Mouse (Mus musculus) myocyte (in vitro differentiated cells): ENCODE measurements around the gene Cd34.

Source experiments
- CEBPB ChIP-seq: IDR thresholded peaks from 2 replicates; pipeline ENCODE4 v1.6.1; 2011; ENCODE audit warnings: mild to moderate bottlenecking, moderate library complexity; ENCODE audit not compliant: poor library complexity, insufficient read depth, severe bottlenecking
- E2F4 ChIP-seq: IDR thresholded peaks from one replicate; pipeline ENCODE4 v1.6.1; 2011; ENCODE audit warnings: mild to moderate bottlenecking, control low read depth, moderate library complexity; ENCODE audit not compliant: insufficient read depth
- MAX ChIP-seq: IDR thresholded peaks from one replicate; pipeline ENCODE4 v1.6.1; 2011; ENCODE audit warnings: low read depth, mild to moderate bottlenecking, control low read depth
- MYOD1 ChIP-seq, 3 experiments: IDR thresholded peaks; one replicate each; pipeline ENCODE4 v1.6.1; 2011; ENCODE audit warnings: control low read depth in 2 of 3, low read depth in 2 of 3, mild to moderate bottlenecking in 2 of 3, moderate library complexity in 1 of 3; ENCODE audit not compliant: insufficient read length in 2 of 3, control insufficient read depth in 1 of 3
- MYOG ChIP-seq, 3 experiments: IDR thresholded peaks; one replicate each; pipeline ENCODE4 v1.6.1; 2011; ENCODE audit warnings: control low read depth in 2 of 3, low read depth in 2 of 3, mild to moderate bottlenecking in 2 of 3; ENCODE audit not compliant: insufficient read length in 2 of 3, control insufficient read depth in 1 of 3, insufficient read depth in 1 of 3
- POLR2A ChIP-seq: IDR thresholded peaks from one replicate; pipeline ENCODE4 v1.6.1; 2011; ENCODE audit warnings: low read depth, mild to moderate bottlenecking, control low read depth, moderate library complexity; ENCODE audit not compliant: insufficient read length
- POLR2AphosphoS2 ChIP-seq: IDR thresholded peaks from one replicate; pipeline ENCODE4 v1.6.1; 2011; ENCODE audit warnings: low read depth, control low read depth; ENCODE audit not compliant: insufficient read length
- REST ChIP-seq: IDR thresholded peaks from one replicate; pipeline ENCODE4 v1.6.1; 2011; ENCODE audit warnings: mild to moderate bottlenecking, control low read depth, moderate library complexity; ENCODE audit not compliant: insufficient read depth, insufficient read length
- SRF ChIP-seq: IDR thresholded peaks from one replicate; pipeline ENCODE4 v1.6.1; 2011; ENCODE audit warnings: low read depth; ENCODE audit not compliant: control insufficient read depth, insufficient read length
- TCF12 ChIP-seq: IDR thresholded peaks from one replicate; pipeline ENCODE4 v1.6.1; 2011; ENCODE audit warnings: mild to moderate bottlenecking, control low read depth; ENCODE audit not compliant: poor library complexity, insufficient read depth, severe bottlenecking
- TCF3 ChIP-seq: IDR thresholded peaks from one replicate; pipeline ENCODE4 v1.6.1; 2011; ENCODE audit warnings: low read depth, control low read depth; ENCODE audit not compliant: insufficient read length
- USF1 ChIP-seq: IDR thresholded peaks from one replicate; pipeline ENCODE4 v1.6.1; 2011; ENCODE audit warnings: low read depth, mild to moderate bottlenecking, control low read depth, moderate library complexity

DNA sequence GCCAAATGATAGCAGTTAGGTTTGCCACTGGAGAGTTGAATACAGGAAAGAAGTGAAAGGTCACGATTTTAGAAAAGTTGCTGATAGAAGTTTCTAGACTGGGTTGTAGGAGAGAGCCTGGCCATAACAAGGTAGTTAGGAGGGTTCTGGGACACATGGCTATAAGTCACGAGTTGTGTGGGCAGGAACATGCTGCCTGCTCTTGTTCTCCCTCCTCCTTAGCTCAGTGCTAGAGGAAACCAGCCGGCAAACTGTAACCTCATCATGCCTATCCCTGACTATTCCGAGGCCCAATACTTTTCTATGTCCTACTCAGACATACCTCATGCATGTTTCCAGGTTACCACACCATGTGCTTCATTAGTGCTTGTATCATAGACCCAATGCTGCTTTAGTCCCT, 64.7 kb downstream of the Cd34 start:
- no peak for TF ChIP-seq TCF12
- TF ChIP-seq USF1 = no peak
- no peak for TF ChIP-seq MYOD1 (IDR thresholded peaks at IDR 0.05; ENCODE audit: control insufficient read depth in 1 of 3, insufficient read length in 2 of 3, low read depth in 2 of 3)
- no peak for TF ChIP-seq MAX
- no peak for TF ChIP-seq POLR2A
- TF ChIP-seq REST = no peak
- TF ChIP-seq POLR2AphosphoS2 = no peak
- no peak for TF ChIP-seq E2F4
- no peak for TF ChIP-seq MYOG (IDR thresholded peaks at IDR 0.05; ENCODE audit: control insufficient read depth in 1 of 3, insufficient read depth in 1 of 3, insufficient read length in 2 of 3, low read depth in 2 of 3)
- no peak for TF ChIP-seq SRF
- no peak for TF ChIP-seq TCF3
- no peak for TF ChIP-seq CEBPB
